Mouse (Mus musculus) brain, embryonic 18.5 days (tissue): ENCODE results near the gene Nemp1.

Experiments used
- DNase-seq: peaks from one replicate; pipeline ENCODE4 v3.0.0-alpha.2; 2012; ENCODE audit warnings: low read depth, low spot score

Nemp1 gene

GRCm38 (mm10) chr10:127666501-127667268, at the start of gene Nemp1:
Nemp1 (plus strand) TSS chr10:127666901.
- no peak for DNase-seq

GRCm38 (mm10) chr10:127617294-127617693, 49.4 kb upstream of the Nemp1 start:
- DNase-seq: no peak

GRCm38 (mm10) chr10:127618173-127618572, 48.5 kb upstream of the Nemp1 start:
- no peak for DNase-seq

- no peak for DNase-seq
Measured at GRCm38 (mm10) chr10:127619119-127619721, 47.5 kb upstream of the Nemp1 start.

GRCm38 (mm10) chr10:127619941-127620405, 46.7 kb upstream of the Nemp1 start:
- no peak for DNase-seq

GRCm38 (mm10) chr10:127620406-127621190, 46.1 kb upstream of the Nemp1 start, which contains the start of gene Lrp1:
Lrp1 (minus strand) TSS chr10:127621148.
- no peak for DNase-seq

- DNase-seq: peak; percentile 78
Measured at GRCm38 (mm10) chr10:127621191-127622056, 45.3 kb upstream of the Nemp1 start.

GRCm38 (mm10) chr10:127622057-127622392, 44.7 kb upstream of the Nemp1 start:
- DNase-seq: no peak

- no peak for DNase-seq
Measured at GRCm38 (mm10) chr10:127622661-127623060, 44.0 kb upstream of the Nemp1 start.

- DNase-seq: no peak
Measured at GRCm38 (mm10) chr10:127623439-127624216, 43.1 kb upstream of the Nemp1 start.

GRCm38 (mm10) chr10:127626433-127626832, 40.3 kb upstream of the Nemp1 start:
- no peak for DNase-seq

GRCm38 (mm10) chr10:127631261-127632214, 35.2 kb upstream of the Nemp1 start:
- DNase-seq: no peak

- DNase-seq: no peak
Measured at GRCm38 (mm10) chr10:127632668-127633271, 33.9 kb upstream of the Nemp1 start.

- no peak for DNase-seq
Measured at GRCm38 (mm10) chr10:127640421-127640820, 26.3 kb upstream of the Nemp1 start.

- DNase-seq: no peak
Measured at GRCm38 (mm10) chr10:127641861-127642771, 24.6 kb upstream of the Nemp1 start.

GRCm38 (mm10) chr10:127642772-127643552, 23.7 kb upstream of the Nemp1 start, which contains the start of gene Stat6:
Stat6 (plus strand) TSS chr10:127642986.
- DNase-seq: no peak
